Mouse (Mus musculus) embryonic facial prominence, embryonic 11.5 days (tissue): ENCODE measurements at regions not wholly inside any gene's neighbourhood (a gene's known extent, or its start where the extent isn't known, plus 50 kb on each side); places are given as distances from the start of the nearest gene placed in this dataset.

Experiments used
- ATAC-seq: fragments of 200-750 bp; cut with Nextera tagmentation; replicated peaks from 2 replicates; pipeline ENCODE4 v1.8.0; 2017; ENCODE audit warnings: low read depth; ENCODE audit not compliant: insufficient number of reproducible peaks, low FRiP score, low TSS enrichment
- DNase-seq: peaks from one replicate; pipeline ENCODE4 v3.0.0-alpha.2; 2015; ENCODE audit warnings: low spot score
- H3K27ac ChIP-seq: fragments of 300-500 bp; sonication (generic); replicated peaks from 2 replicates; pipeline ENCODE4 v1.5.1; 2014; ENCODE audit warnings: mild to moderate bottlenecking, low read depth, low read length, control low read depth
- H3K27me3 ChIP-seq: fragments of 300-500 bp; sonication (generic); 2 replicates; pipeline ENCODE4 v1.6.1; 2014; ENCODE audit warnings: mild to moderate bottlenecking, low read length, moderate library complexity, mixed read lengths; ENCODE audit not compliant: control insufficient read depth, insufficient read depth
- H3K36me3 ChIP-seq: fragments of 300-500 bp; sonication (generic); replicated peaks from 2 replicates; pipeline ENCODE4 v1.6.1; 2014; ENCODE audit warnings: low read depth, mild to moderate bottlenecking, low read length, moderate library complexity, mixed read lengths; ENCODE audit not compliant: control insufficient read depth, insufficient read depth
- H3K4me1 ChIP-seq: fragments of 300-500 bp; sonication (generic); 2 replicates; pipeline ENCODE4 v1.6.1; 2014; ENCODE audit warnings: low read length, mixed read lengths; ENCODE audit not compliant: control insufficient read depth, insufficient read depth
- H3K4me2 ChIP-seq: fragments of 300-500 bp; sonication (generic); 2 replicates; pipeline ENCODE4 v1.6.1; 2014; ENCODE audit warnings: low read depth, mild to moderate bottlenecking, control low read depth, low read length, moderate library complexity
- H3K4me3 ChIP-seq: fragments of 300-500 bp; sonication (generic); 2 replicates; pipeline ENCODE4 v1.5.1; 2014; ENCODE audit warnings: low read depth, low read length, control low read depth
- H3K9ac ChIP-seq: fragments of 300-500 bp; sonication (generic); replicated peaks from 2 replicates; pipeline ENCODE4 v1.6.1; 2014; ENCODE audit warnings: mild to moderate bottlenecking, control low read depth, low read length
- H3K9me3 ChIP-seq: fragments of 300-500 bp; sonication (generic); replicated peaks from 2 replicates; pipeline ENCODE4 v1.6.1; 2016; ENCODE audit warnings: mild to moderate bottlenecking, low read length, inconsistent platforms, mixed read lengths; ENCODE audit not compliant: control insufficient read depth
- WGBS: fragments of 180-500 bp; shearing (Covaris S2); extraction: QIAGEN DNeasy Blood & Tissue Kit; methylation state at CpG from one replicate; pipeline ENCODE4 v1.1.7; 2014; 5-methylcytosine and 5-hydroxymethylcytosine counted together

GRCm38 (mm10) chr3:44912664-44913063, 465.5 kb upstream of the Pcdh10 start:
- H3K4me1 ChIP-seq: no peaks in the 10 kb centered on the region
- no peak overlapping the region for H3K4me2 ChIP-seq
- ATAC-seq (no peak), DNase-seq (peak; percentile 59)
- no peak overlapping the region for H3K4me3 ChIP-seq
- no peaks in the 10 kb centered on the region for H3K9me3 ChIP-seq
- H3K27me3 ChIP-seq: no peaks in the 10 kb centered on the region
- H3K27ac ChIP-seq: no peak overlapping the region
- H3K36me3 ChIP-seq: no peaks in the 10 kb centered on the region
- H3K9ac ChIP-seq: no peak overlapping the region

GRCm38 (mm10) chr3:44914321-44914720, 463.9 kb upstream of the Pcdh10 start:
- no peak for DNase-seq
- no peaks in the 10 kb centered on the region for H3K9me3 ChIP-seq
- no peaks in the 10 kb centered on the region for H3K27me3 ChIP-seq
- no peaks in the 10 kb centered on the region for H3K4me1 ChIP-seq
- ATAC-seq: no peak
- H3K36me3 ChIP-seq: no peaks in the 10 kb centered on the region
- no peak overlapping the region for H3K27ac ChIP-seq
- H3K9ac ChIP-seq: no peak overlapping the region
- H3K4me2 ChIP-seq: no peak overlapping the region
- H3K4me3 ChIP-seq: no peak overlapping the region
- 72% methylated on average over 3 of the region's 3 CpGs for WGBS
